Mouse (Mus musculus) olfactory bulb, adult 2 months (tissue): Measurements from ENCODE around the gene Tceal8.
"Not testable (repeated sequence)": the region's sequence is repeated elsewhere in the genome, so short reads cannot be mapped to it uniquely, and the experiment has no call there.

Source experiments
- CTCF ChIP-seq: fragments of 200-500 bp; IDR thresholded peaks from 2 replicates; pipeline ENCODE4 v1.5.1; 2012; ENCODE audit warnings: low read depth, mild to moderate bottlenecking, low read length, moderate library complexity; ENCODE audit not compliant: insufficient read depth
- POLR2A ChIP-seq: fragments of 200-500 bp; IDR thresholded peaks from 2 replicates; pipeline ENCODE4 v1.6.1; 2012; ENCODE audit warnings: mild to moderate bottlenecking, low read depth, low read length, moderate library complexity; ENCODE audit not compliant: insufficient read depth

DNA sequence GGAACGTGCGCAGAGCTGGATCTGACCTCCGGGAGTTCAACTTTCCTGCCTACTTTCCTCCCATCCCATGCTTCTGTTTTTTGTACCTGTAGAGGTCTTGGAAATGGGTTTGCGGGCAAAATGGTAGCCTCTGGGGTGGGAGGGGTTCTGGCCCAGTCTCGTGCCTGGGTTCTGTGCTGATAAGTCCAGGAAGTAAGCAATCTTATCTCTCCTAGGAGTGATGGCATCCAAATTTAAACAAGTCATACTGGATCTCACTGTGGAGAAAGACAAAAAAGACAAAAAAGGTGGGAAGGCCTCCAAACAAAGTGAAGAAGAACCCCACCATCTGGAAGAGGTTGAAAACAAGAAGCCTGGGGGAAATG, 32.5 kb downstream of the Tceal8 start:
- TF ChIP-seq CTCF, POLR2A: not testable (repeated sequence)
